Mouse (Mus musculus) limb, embryonic 15.5 days (tissue): ENCODE measurements around the gene Sox18. TPM values are rescaled to one million over a fixed set of nuclear protein-coding genes. Genes with fewer than 3 reads are reported as not detected.

Experiments
- ATAC-seq: fragments of 200-750 bp; cut with Nextera tagmentation; 2 replicates; pipeline ENCODE4 v1.8.0; 2017; ENCODE audit warnings: low read depth, moderate TSS enrichment; ENCODE audit not compliant: insufficient number of reproducible peaks, low FRiP score, low TSS enrichment
- H3K27ac ChIP-seq: fragments of 300-500 bp; sonication (generic); 2 replicates; pipeline ENCODE4 v1.5.1; 2015; ENCODE audit warnings: moderate library complexity, mild to moderate bottlenecking, inconsistent platforms
- H3K27me3 ChIP-seq: fragments of 300-500 bp; sonication (generic); 2 replicates; pipeline ENCODE4 v1.6.1; 2015; ENCODE audit warnings: inconsistent platforms
- H3K36me3 ChIP-seq: fragments of 300-500 bp; sonication (generic); 2 replicates; pipeline ENCODE4 v1.6.1; 2015; ENCODE audit warnings: inconsistent platforms
- H3K4me1 ChIP-seq: fragments of 300-500 bp; sonication (generic); 2 replicates; pipeline ENCODE4 v1.6.1; 2015; ENCODE audit warnings: inconsistent platforms
- H3K4me2 ChIP-seq: fragments of 300-500 bp; sonication (generic); 2 replicates; pipeline ENCODE4 v1.6.1; 2015; ENCODE audit warnings: mild to moderate bottlenecking, inconsistent platforms
- H3K4me3 ChIP-seq: fragments of 300-500 bp; sonication (generic); 2 replicates; pipeline ENCODE4 v1.5.1; 2015; ENCODE audit warnings: mild to moderate bottlenecking, inconsistent platforms
- H3K9ac ChIP-seq: fragments of 300-500 bp; sonication (generic); 2 replicates; pipeline ENCODE4 v1.6.1; 2015; ENCODE audit warnings: inconsistent platforms
- H3K9me3 ChIP-seq: fragments of 300-500 bp; sonication (generic); 2 replicates; pipeline ENCODE4 v1.6.1; 2016; ENCODE audit warnings: inconsistent platforms
- WGBS: fragments of 180-500 bp; shearing (Covaris S2); methylation state at CpG from one replicate; pipeline ENCODE4 v1.1.7; 2015; 5-methylcytosine and 5-hydroxymethylcytosine counted together
- polyA plus RNA-seq: library from polyadenylated mRNA; unstranded; fragments of >200 nt; fragmentation: Nextera tagmentation; extraction: Ambion mirVana; gene quantifications from 2 replicates; pipeline ENCODE4 v1.2.1, GENCODE M21; 2015

Sox18 gene
- polyA plus RNA-seq, 1 experiment from 2014 or later: 38.7 TPM

GRCm38 (mm10) chr2:181693339-181694280 is 22.2 kb upstream of the Sox18 start, which contains the start of gene Rgs19:
Gene Rgs19 (minus strand): TSS chr2:181693977.
- ATAC-seq: peak; percentile 81
- Histone ChIP-seq H3K27me3 (no peaks in the 10 kb centered on the region), H3K36me3 (peaks cover 20% of the 10 kb centered on the region), H3K9me3 (no peaks in the 10 kb centered on the region), H3K27ac (peak within 1 kb of the TSS; percentile 80), H3K4me3 (peak within 1 kb of the TSS; percentile 75), H3K4me2 (peak within 1 kb of the TSS; percentile 81), H3K4me1 (peaks cover 27% of the 10 kb centered on the region), H3K9ac (peak within 1 kb of the TSS; percentile 61)
- WGBS: under 1% methylated on average over 67 of the region's 75 CpGs

- Histone ChIP-seq H3K9ac (no peak overlapping the region), H3K9me3 (no peaks in the 10 kb centered on the region), H3K4me1 (peaks cover 27% of the 10 kb centered on the region), H3K27me3 (no peaks in the 10 kb centered on the region), H3K4me2 (peak overlapping the region; percentile 81; the same call in 1 of the 2 replicates), H3K4me3 (0 out of 2 replicates have a peak overlapping the region, but pooled peaks have one; percentile 75), H3K36me3 (peaks cover 32% of the 10 kb centered on the region), H3K27ac (no peak overlapping the region)
- no peak for ATAC-seq
- 91% methylated on average over 3 of the region's 3 CpGs for WGBS
These were observed 20.9 kb upstream of the Sox18 start for GRCm38 (mm10) chr2:181692304-181692703.

GRCm38 (mm10) chr2:181691571-181691970 is 20.1 kb upstream of the Sox18 start:
- WGBS: 83% methylated on average over 4 of the region's 4 CpGs
- ATAC-seq: no peak
- Histone ChIP-seq H3K4me2 (no peak overlapping the region), H3K9ac (no peak overlapping the region; the same call in 1 of the 2 replicates), H3K9me3 (no peaks in the 10 kb centered on the region), H3K4me3 (no peak overlapping the region), H3K27me3 (no peaks in the 10 kb centered on the region), H3K36me3 (peaks cover 39% of the 10 kb centered on the region), H3K4me1 (peaks cover 27% of the 10 kb centered on the region), H3K27ac (no peak overlapping the region)

- Histone ChIP-seq H3K4me1 (peaks cover 27% of the 10 kb centered on the region), H3K4me3 (no peak overlapping the region), H3K4me2 (no peak overlapping the region), H3K36me3 (peaks cover 44% of the 10 kb centered on the region), H3K27me3 (no peaks in the 10 kb centered on the region), H3K9ac (peak overlapping the region; percentile 17; the same call in 1 of the 2 replicates), H3K27ac (no peak overlapping the region), H3K9me3 (no peaks in the 10 kb centered on the region)
- no peak for ATAC-seq
- 80% methylated on average over 6 of the region's 6 CpGs for WGBS
These were observed 19.6 kb upstream of the Sox18 start for GRCm38 (mm10) chr2:181691083-181691482.

- no peaks in the 10 kb centered on the region for H3K9me3 ChIP-seq
- H3K27ac ChIP-seq: no peak overlapping the region
- peaks cover 27% of the 10 kb centered on the region for H3K4me1 ChIP-seq
- WGBS: 91% methylated on average over 10 of the region's 10 CpGs
- H3K9ac ChIP-seq: no peak overlapping the region
- no peak overlapping the region for H3K4me3 ChIP-seq
- no peak for ATAC-seq
- peaks cover 53% of the 10 kb centered on the region for H3K36me3 ChIP-seq
- no peaks in the 10 kb centered on the region for H3K27me3 ChIP-seq
- H3K4me2 ChIP-seq: no peak overlapping the region
These were observed 18.2 kb upstream of the Sox18 start for GRCm38 (mm10) chr2:181689466-181690160.

GRCm38 (mm10) chr2:181687586-181687985 is 16.1 kb upstream of the Sox18 start:
- WGBS: 94% methylated on average over 8 of the region's 8 CpGs
- peaks cover 56% of the 10 kb centered on the region for H3K36me3 ChIP-seq
- no peak for ATAC-seq

GRCm38 (mm10) chr2:181685686-181686085 is 14.2 kb upstream of the Sox18 start:
- no peaks in the 10 kb centered on the region for H3K27me3 ChIP-seq
- WGBS: 91% methylated on average over 4 of the region's 4 CpGs
- H3K4me1 ChIP-seq: peaks cover 9% of the 10 kb centered on the region; the same call in 1 of the 2 replicates
- ATAC-seq: no peak
- H3K36me3 ChIP-seq: peaks cover 51% of the 10 kb centered on the region
- H3K4me2 ChIP-seq: no peak overlapping the region
- no peak overlapping the region for H3K9ac ChIP-seq
- H3K4me3 ChIP-seq: no peak overlapping the region
- no peaks in the 10 kb centered on the region for H3K9me3 ChIP-seq
- no peak overlapping the region for H3K27ac ChIP-seq

More at GRCm38 (mm10) chr2:181687586-181687985, 16.1 kb upstream of the Sox18 start:
- no peak overlapping the region for H3K4me3 ChIP-seq
- H3K9me3 ChIP-seq: no peaks in the 10 kb centered on the region
- H3K9ac ChIP-seq: no peak overlapping the region
- no peaks in the 10 kb centered on the region for H3K27me3 ChIP-seq
- peaks cover 18% of the 10 kb centered on the region for H3K4me1 ChIP-seq
- H3K4me2 ChIP-seq: no peak overlapping the region
- H3K27ac ChIP-seq: no peak overlapping the region

- Histone ChIP-seq H3K27me3 (no peaks in the 10 kb centered on the region), H3K9ac (no peak overlapping the region), H3K4me1 (peaks cover 8% of the 10 kb centered on the region; the same call in 1 of the 2 replicates), H3K9me3 (no peaks in the 10 kb centered on the region), H3K36me3 (peaks cover 47% of the 10 kb centered on the region), H3K27ac (no peak overlapping the region), H3K4me3 (no peak overlapping the region), H3K4me2 (no peak overlapping the region)
- WGBS: 84% methylated on average over 1 of the region's 1 CpGs
- ATAC-seq: no peak
These were observed 13.3 kb upstream of the Sox18 start for GRCm38 (mm10) chr2:181684713-181685112.

- WGBS: 63% methylated on average over 4 of the region's 4 CpGs
- peaks cover 35% of the 10 kb centered on the region for H3K36me3 ChIP-seq
- H3K4me1 ChIP-seq: peaks cover 14% of the 10 kb centered on the region
- H3K4me3 ChIP-seq: no peak overlapping the region
- no peak for ATAC-seq
- no peaks in the 10 kb centered on the region for H3K9me3 ChIP-seq
- no peaks in the 10 kb centered on the region for H3K27me3 ChIP-seq
- H3K4me2 ChIP-seq: no peak overlapping the region
- no peak overlapping the region for H3K27ac ChIP-seq
- no peak overlapping the region for H3K9ac ChIP-seq
These were observed 11.9 kb upstream of the Sox18 start for GRCm38 (mm10) chr2:181683381-181683780.

GRCm38 (mm10) chr2:181681978-181682377 is 10.5 kb upstream of the Sox18 start:
- 92% methylated on average over 1 of the region's 1 CpGs for WGBS
- Histone ChIP-seq H3K4me3 (no peak overlapping the region), H3K27me3 (no peaks in the 10 kb centered on the region), H3K27ac (no peak overlapping the region), H3K4me2 (no peak overlapping the region), H3K4me1 (peaks cover 14% of the 10 kb centered on the region), H3K9ac (no peak overlapping the region), H3K9me3 (no peaks in the 10 kb centered on the region), H3K36me3 (peaks cover 21% of the 10 kb centered on the region)
- ATAC-seq: no peak

- peak overlapping the region; percentile 66 for H3K4me3 ChIP-seq
- H3K27ac ChIP-seq: peak overlapping the region; percentile 40; the same call in 1 of the 2 replicates
- H3K36me3 ChIP-seq: peaks cover 9% of the 10 kb centered on the region
- H3K9ac ChIP-seq: peak overlapping the region; percentile 41
- H3K9me3 ChIP-seq: no peaks in the 10 kb centered on the region
- no peak for ATAC-seq
- peaks cover 14% of the 10 kb centered on the region for H3K4me1 ChIP-seq
- H3K27me3 ChIP-seq: no peaks in the 10 kb centered on the region
- 10% methylated on average over 7 of the region's 7 CpGs for WGBS
- H3K4me2 ChIP-seq: peak overlapping the region; percentile 66
These were observed 9.3 kb upstream of the Sox18 start for GRCm38 (mm10) chr2:181680716-181681117.
